Mouse (Mus musculus) small intestine, adult 2 months (tissue): ENCODE measurements around the gene Zfp839.

Experiments
- CTCF ChIP-seq: fragments of 200-500 bp; IDR thresholded peaks from 2 replicates; pipeline ENCODE4 v1.5.1; 2012; ENCODE audit warnings: low read depth, mild to moderate bottlenecking, control low read depth, inconsistent platforms, low read length, moderate library complexity, mixed read lengths; ENCODE audit not compliant: insufficient replicate concordance, insufficient read length; ENCODE audit errors: extremely low read depth
- POLR2A ChIP-seq: fragments of 200-500 bp; IDR thresholded peaks from 2 replicates; pipeline ENCODE4 v1.6.1; 2012; ENCODE audit warnings: low read depth, mild to moderate bottlenecking, control low read depth, inconsistent platforms, low read length, moderate library complexity

DNA sequence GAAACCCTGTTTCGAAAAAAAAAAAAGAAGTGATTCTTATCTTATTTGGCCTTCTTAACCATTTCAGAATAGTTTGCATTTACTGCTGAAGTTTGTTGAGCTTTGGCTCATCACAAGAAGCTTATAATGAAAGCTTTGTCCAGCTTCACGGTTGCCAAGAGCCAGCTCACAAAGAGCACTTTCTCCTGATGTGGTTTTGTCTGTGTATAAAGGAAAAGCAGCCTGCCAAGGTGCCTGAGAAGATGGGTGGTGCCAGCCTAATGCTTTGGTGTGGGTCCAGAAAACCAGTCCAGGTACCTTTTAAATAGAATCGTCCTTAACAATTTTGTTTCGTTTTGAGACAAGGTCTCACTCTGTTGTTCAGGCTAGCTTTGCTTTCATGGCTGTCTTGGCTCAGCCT is 52.1 kb downstream of the Zfp839 start:
- TF ChIP-seq CTCF, result no peak
- TF ChIP-seq POLR2A, result no peak
